Mouse (Mus musculus): ENCODE measurements around the gene Bzw1. TPM values are rescaled to one million over a fixed set of nuclear protein-coding genes. Genes with fewer than 3 reads are reported as not detected.

The Bzw1 gene
- total RNA-seq, 2 experiments from 2014 or later, result 91.1 to 104 TPM

DNA sequence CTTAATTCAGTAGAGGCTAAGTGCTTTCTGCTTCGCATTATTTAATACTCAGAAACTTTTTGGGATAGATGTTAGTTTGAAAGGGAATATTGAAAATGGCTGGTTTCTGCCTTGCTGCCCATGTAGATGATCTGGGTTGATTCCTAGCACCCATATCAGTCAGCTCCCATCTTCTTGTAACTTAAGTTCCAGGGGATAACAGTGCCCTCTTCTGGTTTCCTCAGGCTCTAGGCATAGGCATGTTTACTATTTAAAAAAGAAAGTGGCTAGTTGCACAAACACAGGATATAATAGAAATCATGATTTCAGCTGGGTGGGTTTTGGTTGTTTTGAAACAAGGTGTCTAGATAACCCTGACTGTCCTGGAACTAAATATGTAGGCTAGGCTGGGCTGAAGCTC is 3.5 kb downstream of the Bzw1 start:
- no peak for DNase-seq

DNA sequence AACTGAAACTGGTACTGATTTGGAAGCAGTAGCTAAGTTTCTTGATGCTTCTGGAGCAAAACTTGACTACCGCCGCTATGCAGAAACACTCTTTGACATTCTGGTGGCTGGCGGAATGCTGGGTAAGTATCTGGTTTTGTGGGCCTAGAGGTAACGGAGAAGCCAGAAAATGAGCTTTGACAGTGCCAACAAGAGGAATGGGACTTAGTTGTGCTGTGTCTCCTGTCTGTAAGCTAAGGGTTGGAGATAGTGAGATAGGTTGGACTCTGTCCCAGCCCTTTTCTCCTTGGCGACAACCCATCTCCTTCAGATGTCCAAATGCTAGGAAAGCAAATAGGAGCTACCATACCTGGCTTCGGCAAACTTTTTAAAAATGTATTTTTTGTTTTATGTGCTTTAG is 5.0 kb downstream of the Bzw1 start:
- no peak for DNase-seq

DNA sequence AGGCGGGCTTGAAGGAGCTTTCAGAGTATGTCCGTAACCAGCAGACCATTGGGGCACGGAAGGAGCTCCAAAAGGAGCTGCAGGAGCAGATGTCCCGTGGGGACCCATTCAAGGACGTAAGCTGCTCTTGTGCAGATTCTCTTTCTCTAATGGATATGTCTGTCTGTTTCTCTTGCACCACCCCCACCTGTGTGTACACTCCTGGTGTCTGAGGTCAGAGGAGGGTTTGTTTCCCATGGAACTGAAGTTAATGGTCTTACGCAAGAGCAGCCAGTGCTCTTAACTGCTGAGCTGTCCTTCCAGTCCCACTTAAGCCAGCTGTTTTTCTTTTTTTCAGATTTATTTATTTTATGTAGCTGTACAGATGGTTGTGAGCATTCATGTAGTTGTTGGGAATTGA is 8.7 kb downstream of the Bzw1 start:
- DNase-seq, result no peak

DNA sequence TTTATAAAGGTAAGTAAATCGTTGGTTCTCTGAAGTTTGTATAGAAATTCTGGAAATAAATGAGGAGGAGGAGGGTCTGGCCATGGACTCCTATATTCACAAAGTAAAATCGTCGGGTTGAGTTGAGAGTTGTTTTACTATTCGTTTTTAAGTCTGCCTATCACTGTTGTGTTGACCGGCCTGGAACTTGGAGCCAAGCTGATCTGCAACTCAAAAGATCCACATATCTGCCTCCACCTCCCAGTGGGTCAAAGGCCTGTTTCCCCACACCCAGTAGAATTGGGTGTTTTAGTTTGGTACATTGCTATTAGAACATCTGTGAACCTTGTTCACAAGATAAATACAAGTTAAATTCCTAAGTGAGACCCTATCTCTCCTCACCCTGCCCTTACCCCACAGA is 11.0 kb downstream of the Bzw1 start:
- no peak for DNase-seq

DNA sequence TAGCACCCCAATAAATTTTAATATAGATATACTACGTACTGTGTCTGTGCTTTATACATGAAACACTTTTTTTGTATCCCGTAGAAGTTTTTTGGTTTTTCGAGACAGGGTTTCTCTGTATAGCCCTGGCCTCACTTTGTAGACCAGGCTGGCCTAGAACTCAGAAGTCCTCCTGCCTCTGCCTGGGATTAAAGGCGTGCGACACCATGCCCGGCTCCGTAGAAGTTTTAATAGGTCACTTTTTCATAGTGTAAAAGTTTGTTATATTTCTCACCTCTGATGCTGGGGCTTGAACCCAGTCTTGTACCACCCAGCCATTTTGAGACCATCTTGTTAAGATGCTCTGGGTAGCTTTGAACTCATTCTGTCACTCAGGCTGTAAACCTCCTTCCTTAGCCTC is 14.6 kb downstream of the Bzw1 start:
- DNase-seq, result no peak

DNA sequence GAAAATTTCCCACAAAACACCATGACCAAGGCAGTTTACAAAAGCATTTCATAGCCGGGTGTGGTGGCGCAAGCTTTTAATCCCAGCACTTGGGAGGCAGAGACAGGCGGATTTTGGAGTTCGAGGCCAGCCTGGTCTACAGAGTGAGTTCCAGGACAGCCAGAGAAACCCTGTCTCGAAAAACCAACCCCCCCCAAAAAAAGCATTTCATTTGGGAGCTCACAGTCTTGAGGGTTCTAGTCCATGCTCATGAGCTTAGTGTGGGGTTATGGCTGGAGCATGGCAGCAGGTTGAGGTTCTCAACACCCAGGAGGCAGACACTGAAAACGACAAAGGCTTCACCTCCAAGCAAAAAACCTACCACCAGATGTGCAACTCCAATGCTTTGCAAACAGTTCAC is 15.4 kb downstream of the Bzw1 start:
- DNase-seq, result no peak

DNA sequence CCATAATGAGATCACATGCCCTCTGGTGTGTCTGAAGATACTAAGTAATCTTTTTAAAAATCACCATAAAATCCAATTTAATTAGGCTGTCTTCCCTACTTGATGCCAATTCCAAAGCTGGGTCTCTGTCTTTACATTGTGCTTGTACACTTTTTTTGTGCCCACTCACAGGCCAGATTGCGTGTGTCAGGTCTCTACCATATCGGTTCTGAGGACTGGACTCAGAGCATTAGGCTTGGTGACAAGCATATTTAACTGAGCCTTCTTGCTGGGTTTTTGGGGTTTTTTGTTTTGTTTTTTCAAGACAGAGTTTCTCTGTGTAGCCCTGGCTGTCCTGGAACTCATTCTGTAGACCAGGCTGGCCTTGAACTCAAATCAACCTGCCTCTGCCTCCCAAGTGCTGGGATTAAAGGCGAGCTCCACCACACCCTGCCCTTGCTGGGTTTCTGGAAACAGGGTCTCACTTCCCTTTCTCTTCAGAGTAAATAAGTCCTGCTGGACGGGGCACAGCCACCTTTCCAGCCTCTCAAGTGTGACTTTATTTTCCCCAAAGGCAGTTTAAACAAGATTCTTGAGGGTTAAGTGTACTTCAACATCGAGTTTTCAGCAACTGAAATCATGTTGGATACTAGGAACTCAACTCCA is 17.0 kb downstream of the Bzw1 start:
- no peak for DNase-seq

DNA sequence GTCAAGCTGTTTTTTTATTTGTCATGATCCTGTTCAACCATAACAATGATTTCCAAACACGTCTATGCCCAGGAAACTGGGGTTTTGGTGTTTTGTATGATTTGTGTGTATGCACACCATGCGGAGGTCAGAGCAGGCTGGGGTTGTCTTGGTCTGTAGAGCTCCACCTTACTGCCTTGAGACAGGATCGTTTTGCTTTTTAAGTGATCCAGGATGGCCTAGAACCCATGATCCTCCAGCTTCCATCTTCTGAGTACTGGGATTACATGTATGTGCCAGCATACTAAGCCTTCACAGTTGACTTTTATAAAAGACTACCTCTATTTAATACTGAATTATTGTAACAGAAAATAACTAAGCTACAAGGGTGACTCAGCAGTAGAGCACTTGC is 17.5 kb downstream of the Bzw1 start:
- DNase-seq, result no peak

DNA sequence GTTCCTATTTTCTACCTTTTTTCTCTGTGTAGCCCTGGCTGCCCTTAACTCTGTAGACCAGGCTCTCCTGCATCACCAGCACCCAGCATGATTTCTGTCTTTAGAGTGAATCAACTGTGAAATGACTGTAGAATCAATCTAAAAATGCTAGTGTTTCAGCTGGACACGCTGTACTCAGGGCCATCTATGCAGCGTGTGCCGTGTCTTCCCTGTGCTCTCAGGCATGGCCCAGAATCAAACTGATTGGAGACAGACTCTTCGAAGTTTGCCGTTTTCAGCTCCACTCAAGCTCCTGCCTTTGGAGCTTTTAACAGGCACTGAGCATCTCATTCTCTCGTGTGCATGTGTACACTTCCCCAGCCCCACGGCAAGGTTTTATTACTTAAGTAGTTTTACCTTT is 18.1 kb downstream of the Bzw1 start:
- no peak for DNase-seq

DNA sequence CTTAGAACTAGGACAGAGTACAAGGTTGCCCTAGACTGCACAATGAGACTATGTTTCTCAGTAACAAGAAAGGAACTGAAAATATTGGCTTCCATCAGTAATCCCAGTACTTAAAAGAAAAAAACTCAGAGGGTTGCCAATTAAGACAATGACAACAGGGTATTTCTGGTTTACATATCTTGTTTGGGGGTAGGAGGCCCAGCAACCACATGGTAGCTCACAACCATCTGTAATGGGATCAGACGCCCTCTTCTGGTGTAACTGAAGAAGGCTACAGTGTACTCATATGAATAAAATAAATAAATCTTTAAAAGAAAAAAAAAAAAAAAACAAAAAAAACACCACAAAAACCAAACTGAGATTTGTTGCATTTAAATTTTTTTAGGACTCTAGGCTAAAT is 22.7 kb downstream of the Bzw1 start:
- DNase-seq, result no peak

DNA sequence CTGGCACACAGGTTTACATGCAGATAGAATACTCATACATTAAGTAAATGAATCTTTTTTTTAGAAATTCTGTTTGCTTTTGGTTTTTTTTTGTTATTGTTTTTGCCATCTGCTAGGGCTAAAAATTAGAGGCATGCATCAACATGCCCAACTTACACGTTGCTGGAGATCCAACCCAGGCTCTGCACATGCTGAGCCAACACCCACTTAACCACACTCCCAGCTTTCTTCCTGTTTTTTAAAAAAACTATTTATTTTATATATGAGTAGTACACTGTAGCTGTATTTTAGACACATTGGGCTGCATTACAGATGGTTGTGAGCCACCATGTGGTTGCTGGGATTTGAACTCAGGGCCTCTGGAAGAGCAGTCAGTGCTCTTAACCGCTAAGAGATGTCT is 23.4 kb downstream of the Bzw1 start:
- no peak for DNase-seq

DNA sequence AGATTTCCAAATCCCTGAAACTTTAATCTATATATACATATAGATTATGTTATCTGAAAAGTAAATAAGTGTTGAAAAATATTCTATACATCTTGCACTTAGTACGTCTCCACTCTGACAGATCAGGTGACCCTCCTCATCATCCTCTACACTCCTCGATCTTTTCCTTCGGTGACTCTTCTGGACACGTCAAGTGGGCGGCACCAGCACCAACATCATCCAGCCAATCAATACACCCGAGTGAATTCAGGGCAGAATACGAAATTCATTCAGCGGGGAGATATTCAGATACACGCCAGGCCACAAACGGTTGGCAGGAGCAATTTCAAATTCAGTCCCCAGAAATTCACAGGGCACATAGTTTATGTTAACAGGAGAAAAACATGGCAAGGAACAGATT is 27.3 kb downstream of the Bzw1 start:
- no peak for DNase-seq

DNA sequence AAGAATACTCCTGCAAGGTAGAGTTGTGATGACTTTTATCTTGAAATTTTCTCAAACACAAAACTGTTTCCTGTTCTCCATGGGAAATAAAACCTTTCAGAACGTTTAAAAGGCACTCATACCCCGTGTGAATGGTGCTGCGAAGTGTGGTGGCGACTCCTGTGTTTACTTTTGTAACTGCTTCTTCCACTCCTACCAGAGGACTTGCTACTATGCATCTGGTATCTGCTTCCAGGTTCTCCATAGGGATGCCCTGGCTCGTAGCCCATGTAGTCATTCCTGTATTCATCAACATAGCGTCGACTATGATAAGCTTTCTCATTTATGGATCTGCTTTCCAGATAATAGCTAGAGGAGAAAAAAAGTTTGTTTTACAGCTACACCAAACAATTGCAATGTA is 28.3 kb downstream of the Bzw1 start:
- no peak for DNase-seq

DNA sequence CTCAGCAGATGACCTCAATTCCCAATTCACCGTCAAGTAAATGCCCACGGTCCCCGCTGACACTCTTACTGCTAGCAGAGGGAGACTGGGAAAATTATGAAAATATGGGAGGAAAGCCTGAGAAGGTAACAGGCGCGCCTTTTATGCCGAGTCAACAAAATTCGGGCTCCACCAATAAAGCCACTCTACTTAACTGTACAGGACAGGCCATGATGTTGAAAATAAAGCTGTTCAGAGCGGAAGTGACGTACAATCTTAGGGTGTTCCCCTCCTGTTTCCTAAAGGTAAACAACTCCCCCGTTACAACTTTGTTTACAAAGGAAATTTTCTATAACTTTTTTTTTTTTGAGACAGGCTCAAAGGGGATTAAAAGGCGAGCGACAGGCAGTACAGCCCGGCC is 30.2 kb downstream of the Bzw1 start:
- DNase-seq, result no peak

DNA sequence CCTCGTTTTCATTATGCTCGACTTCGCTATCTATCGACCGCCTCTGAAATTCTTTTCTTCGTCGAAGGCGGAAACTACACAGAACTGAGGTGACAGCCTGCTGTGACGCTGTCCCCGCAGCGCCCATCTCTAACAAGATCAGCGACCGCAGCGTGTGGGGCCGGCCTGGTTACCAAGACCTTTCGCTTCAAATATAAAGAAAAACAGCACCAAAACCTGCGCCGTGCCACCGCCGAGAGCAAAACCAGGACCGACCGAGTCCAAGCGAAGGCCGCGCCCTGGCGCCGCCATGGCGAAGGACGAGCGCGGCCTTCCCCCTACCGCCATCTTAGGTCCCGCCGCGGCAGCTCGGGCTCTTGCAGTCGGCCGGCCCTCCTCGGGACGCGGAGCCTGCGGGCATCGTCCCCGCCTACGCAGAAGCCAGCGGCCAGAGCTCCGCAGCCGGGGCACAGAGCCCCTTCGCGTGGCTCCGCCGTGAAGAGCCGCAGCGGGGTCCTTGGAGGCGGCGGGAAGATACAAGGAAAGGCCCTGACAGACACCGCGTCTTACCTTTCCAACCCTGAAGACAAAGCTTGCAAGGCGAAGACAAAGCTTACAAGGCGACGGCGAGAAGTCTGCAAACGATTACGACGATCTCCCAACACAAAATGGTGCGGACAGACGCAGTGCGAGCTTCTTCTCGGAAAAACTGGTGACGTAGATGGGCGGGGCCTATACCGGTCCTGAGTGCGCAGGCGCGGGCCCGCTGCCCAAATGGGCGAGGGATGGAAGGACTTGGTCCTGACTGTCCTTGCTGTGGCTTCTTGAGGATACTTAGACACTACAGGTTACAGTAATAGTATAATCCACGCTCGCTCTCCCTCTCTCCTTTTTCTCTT is 30.9 kb downstream of the Bzw1 start, which contains the start of gene Clk1:
Gene Clk1, minus strand, starts transcription at position 696 of the 878 bp plus-strand sequence.
- peak; percentile 99 for DNase-seq

DNA sequence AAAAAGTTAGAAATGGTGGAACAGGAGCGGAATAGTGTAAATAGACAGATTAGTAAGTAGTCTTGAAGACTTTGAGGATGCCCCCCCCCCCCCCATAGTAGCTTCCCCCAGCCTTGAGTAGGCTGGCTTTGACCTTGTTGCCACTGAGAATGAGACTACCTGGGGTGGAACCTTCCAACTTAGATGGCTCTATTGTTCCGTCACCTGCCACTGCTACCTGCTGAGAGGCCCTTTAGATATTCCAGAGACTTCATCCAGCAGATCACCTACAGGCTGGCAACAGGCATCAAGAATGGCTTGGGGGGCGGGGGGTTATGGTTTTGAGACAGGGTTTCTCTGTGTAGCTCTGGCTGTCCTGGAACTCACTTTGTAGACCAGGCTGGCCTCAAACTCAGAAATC is 31.9 kb downstream of the Bzw1 start:
- no peak for DNase-seq

DNA sequence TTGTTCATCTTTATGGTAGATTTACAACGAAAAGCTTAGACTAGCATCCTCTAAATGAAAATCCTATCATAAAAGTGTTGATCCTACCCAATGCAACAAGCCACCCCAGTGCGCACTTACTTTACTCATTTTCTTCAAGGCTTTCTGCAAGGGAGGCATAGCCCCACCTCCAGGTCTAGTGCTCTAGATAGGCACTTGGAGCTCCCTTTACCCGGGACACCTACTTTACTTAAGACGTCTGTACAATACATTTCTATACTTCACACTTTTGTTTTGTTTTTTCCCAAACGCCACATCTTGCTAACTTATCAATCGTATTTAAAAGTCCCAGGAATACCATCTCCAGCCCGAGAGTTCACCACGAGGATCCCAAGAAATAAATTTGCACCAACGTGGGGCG is 52.0 kb downstream of the Bzw1 start:
- DNase-seq, result no peak

DNA sequence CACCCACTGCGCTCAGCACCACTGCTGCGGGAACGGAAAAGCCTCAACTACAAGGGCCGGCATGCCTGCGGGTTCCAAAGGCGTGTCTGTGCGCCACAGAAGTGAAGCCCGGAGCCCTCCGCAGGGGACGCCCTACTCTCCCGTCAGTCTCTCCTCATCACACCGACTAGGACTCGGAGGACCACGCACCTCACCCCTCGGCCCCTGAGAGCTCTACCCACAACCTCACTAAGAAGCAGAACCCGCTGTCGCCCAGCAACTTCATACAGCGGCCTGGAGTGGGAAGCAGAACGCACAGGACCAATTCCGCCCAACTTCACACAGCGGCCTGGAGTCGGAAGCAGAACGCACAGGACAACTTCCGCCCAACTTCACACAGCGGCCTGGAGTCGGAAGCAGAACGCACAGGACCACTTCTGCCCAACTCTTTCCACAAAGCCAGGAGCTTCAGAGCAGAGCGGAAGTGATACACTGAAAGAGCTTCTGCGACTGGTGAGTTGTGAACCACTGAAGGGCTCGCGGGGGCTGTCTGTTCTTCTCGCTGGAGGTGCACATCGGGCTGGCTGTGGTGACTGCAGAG is 52.5 kb downstream of the Bzw1 start, which contains the start of the genes Nif3l1 and Ppil3:
Gene Nif3l1, plus strand, starts transcription at position 9 of the 580 bp plus-strand sequence.
Gene Ppil3, minus strand, starts transcription at position 344 of the 580 bp plus-strand sequence.
- DNase-seq, result peak; percentile 72

DNA sequence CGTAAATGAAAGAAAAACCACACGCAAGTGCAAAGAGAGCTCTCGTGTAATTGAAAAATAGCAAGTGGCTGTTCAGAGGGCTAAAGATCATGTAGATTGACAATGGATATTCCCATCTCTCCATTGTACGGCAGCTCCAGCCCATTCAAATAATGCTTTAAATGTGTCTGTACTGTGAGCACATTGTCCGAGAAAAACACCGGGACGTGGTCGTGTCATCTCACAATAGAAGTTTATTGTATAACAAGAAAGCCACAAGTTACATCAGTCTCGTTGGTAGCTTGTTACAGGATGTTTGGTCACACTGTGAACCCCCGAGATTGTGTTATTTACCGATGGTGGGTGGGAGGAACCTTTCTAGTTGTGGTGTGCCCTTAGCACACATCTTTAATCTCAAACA is 53.2 kb downstream of the Bzw1 start:
- DNase-seq, result no peak

DNA sequence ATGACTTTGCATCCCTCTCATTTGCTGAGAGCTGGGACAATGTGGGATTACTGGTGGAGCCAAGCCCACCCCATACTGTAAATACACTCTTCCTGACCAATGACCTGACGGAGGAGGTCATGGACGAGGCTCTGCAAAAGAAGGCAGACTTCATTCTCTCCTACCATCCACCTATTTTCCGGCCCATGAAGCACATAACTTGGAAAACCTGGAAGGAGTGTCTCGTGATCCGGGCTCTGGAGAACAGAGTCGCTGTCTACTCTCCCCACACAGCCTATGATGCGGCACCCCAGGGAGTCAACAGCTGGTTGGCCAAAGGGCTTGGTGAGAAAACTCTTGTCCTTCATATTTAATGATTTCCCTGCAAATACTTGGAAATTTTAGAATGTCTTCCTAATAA is 55.1 kb downstream of the Bzw1 start:
- no peak for DNase-seq

DNA sequence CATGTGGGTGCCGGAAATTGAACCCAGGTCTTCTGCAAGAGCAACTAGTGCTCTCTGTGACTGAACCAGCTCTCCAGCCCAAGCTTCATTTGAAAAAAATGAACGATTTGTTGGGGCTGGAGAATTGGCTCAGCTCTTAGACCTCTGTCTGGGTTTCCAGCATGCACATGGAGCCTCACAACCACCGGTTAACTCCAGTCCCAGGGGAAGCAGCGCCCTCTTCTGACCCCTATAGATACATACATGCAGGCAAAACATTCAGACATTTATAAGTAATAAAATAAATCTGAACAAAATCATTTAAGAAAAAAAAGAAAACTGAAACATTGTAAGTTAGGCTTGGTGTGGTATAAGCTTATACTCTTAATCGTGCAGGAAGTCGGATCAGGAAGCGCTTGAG is 55.7 kb downstream of the Bzw1 start:
- DNase-seq, result no peak

DNA sequence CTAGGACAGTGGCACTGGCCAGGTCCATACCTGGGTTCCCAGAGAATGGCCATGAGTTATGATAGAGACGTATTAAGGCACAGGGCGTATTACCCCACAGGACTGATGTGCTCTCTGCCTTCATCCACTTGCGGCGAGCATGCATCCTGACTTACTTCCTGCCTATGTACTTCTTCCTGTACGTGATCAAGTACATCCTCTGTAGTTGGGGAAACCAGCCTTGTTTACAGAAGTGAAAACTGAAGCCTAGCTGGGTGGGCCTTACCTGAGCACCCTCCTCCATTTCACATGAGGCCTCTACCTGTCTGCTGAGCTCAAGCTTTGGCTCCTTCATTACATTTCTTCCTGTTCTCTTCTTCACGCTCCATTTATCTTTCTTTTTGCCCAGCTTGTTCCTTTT is 61.6 kb downstream of the Bzw1 start:
- no peak for DNase-seq
